Mouse (Mus musculus): Measurements from ENCODE around the gene Hddc3. TPM values are rescaled to one million over a fixed set of nuclear protein-coding genes. Genes with fewer than 3 reads are reported as not detected.
"Not testable (repeated sequence)": the region's sequence is repeated elsewhere in the genome, so short reads cannot be mapped to it uniquely, and the experiment has no call there.

Gene Hddc3
- polyA plus RNA-seq, 1 experiment = 24.9 TPM

- no peak overlapping the region for H3K4me3 ChIP-seq (ENCODE audit: control insufficient read depth, insufficient read depth, low read length)
- no peaks in the 10 kb centered on the region for H3K4me1 ChIP-seq (replicated peaks; ENCODE audit: control insufficient read depth, insufficient read depth, low read length)
- no peak overlapping the region for H3K27ac ChIP-seq (ENCODE audit: control insufficient read depth, insufficient read depth, low read length)
- H3K27me3 ChIP-seq (ENCODE audit: control insufficient read depth, insufficient read depth, low read length) = no peaks in the 10 kb centered on the region
- H3K36me3 ChIP-seq (ENCODE audit: control insufficient read depth, insufficient read depth, low read length) = peaks cover 31% of the 10 kb centered on the region
- DNase-seq = no peak
- 90% methylated on average over 4 of the region's 4 CpGs for WGBS
- TF ChIP-seq POLR2A (IDR thresholded peaks at IDR 0.05; ENCODE audit: control insufficient read depth, extremely low read depth, insufficient read depth, low read length, poor library complexity) (no peak), CTCF (IDR thresholded peaks at IDR 0.05; ENCODE audit: borderline replicate concordance, control insufficient read depth, extremely low read depth, insufficient read depth, low read length, poor library complexity) (no peak)
These were observed 51.7 kb downstream of the Hddc3 start for GRCm38 (mm10) chr7:80394600-80394999.

- H3K27ac ChIP-seq (ENCODE audit: control insufficient read depth, insufficient read depth, low read length); H3K4me3 ChIP-seq (ENCODE audit: control insufficient read depth, insufficient read depth, low read length); H3K27me3 ChIP-seq (ENCODE audit: control insufficient read depth, insufficient read depth, low read length); DNase-seq: not testable (repeated sequence)
- Histone ChIP-seq H3K4me1 (replicated peaks; ENCODE audit: control insufficient read depth, insufficient read depth, low read length) (peaks cover 15% of the 10 kb centered on the region), H3K36me3 (ENCODE audit: control insufficient read depth, insufficient read depth, low read length) (peaks cover 22% of the 10 kb centered on the region)
- WGBS = 90% methylated on average over 4 of the region's 4 CpGs
These were observed 53.5 kb downstream of the Hddc3 start for GRCm38 (mm10) chr7:80396427-80396826.

- 96% methylated on average over 9 of the region's 9 CpGs for WGBS
- TF ChIP-seq POLR2A (IDR thresholded peaks at IDR 0.05; ENCODE audit: control insufficient read depth, extremely low read depth, insufficient read depth, low read length, poor library complexity) = no peak
- no peak for TF ChIP-seq CTCF (IDR thresholded peaks at IDR 0.05; ENCODE audit: borderline replicate concordance, control insufficient read depth, extremely low read depth, insufficient read depth, low read length, poor library complexity)
- peaks cover 19% of the 10 kb centered on the region for H3K4me1 ChIP-seq (replicated peaks; ENCODE audit: control insufficient read depth, insufficient read depth, low read length)
- peaks cover 12% of the 10 kb centered on the region for H3K36me3 ChIP-seq (ENCODE audit: control insufficient read depth, insufficient read depth, low read length)
- H3K27me3 ChIP-seq (ENCODE audit: control insufficient read depth, insufficient read depth, low read length) = no peaks in the 10 kb centered on the region
- no peak for DNase-seq
- no peak overlapping the region for H3K4me3 ChIP-seq (ENCODE audit: control insufficient read depth, insufficient read depth, low read length)
- no peak overlapping the region for H3K27ac ChIP-seq (ENCODE audit: control insufficient read depth, insufficient read depth, low read length)
These were observed 55.1 kb downstream of the Hddc3 start for GRCm38 (mm10) chr7:80397986-80398385.

GRCm38 (mm10) chr7:80398654-80399444 is 55.9 kb downstream of the Hddc3 start:
- no peak overlapping the region for H3K4me3 ChIP-seq (ENCODE audit: control insufficient read depth, insufficient read depth, low read length)
- 90% methylated on average over 9 of the region's 9 CpGs for WGBS
- no peaks in the 10 kb centered on the region for H3K27me3 ChIP-seq (ENCODE audit: control insufficient read depth, insufficient read depth, low read length)
- no peak overlapping the region for H3K27ac ChIP-seq (ENCODE audit: control insufficient read depth, insufficient read depth, low read length)
- no peak for TF ChIP-seq POLR2A (IDR thresholded peaks at IDR 0.05; ENCODE audit: control insufficient read depth, extremely low read depth, insufficient read depth, low read length, poor library complexity)
- TF ChIP-seq CTCF (IDR thresholded peaks at IDR 0.05; ENCODE audit: borderline replicate concordance, control insufficient read depth, extremely low read depth, insufficient read depth, low read length, poor library complexity) = no peak
- H3K36me3 ChIP-seq (ENCODE audit: control insufficient read depth, insufficient read depth, low read length) = peaks cover 7% of the 10 kb centered on the region
- peaks cover 22% of the 10 kb centered on the region for H3K4me1 ChIP-seq (replicated peaks; ENCODE audit: control insufficient read depth, insufficient read depth, low read length)
- no peak for DNase-seq

- no peak for TF ChIP-seq CTCF (IDR thresholded peaks at IDR 0.05; ENCODE audit: borderline replicate concordance, control insufficient read depth, extremely low read depth, insufficient read depth, low read length, poor library complexity)
- TF ChIP-seq POLR2A (IDR thresholded peaks at IDR 0.05; ENCODE audit: control insufficient read depth, extremely low read depth, insufficient read depth, low read length, poor library complexity) = no peak
- WGBS = 90% methylated on average over 5 of the region's 5 CpGs
These were observed 57.2 kb downstream of the Hddc3 start for GRCm38 (mm10) chr7:80400099-80400498.

More at GRCm38 (mm10) chr7:80400099-80400498, 57.2 kb downstream of the Hddc3 start:
- H3K4me3 ChIP-seq (ENCODE audit: control insufficient read depth, insufficient read depth, low read length) = no peak overlapping the region
- peaks cover 7% of the 10 kb centered on the region for H3K36me3 ChIP-seq (ENCODE audit: control insufficient read depth, insufficient read depth, low read length)
- DNase-seq = no peak
- H3K27ac ChIP-seq (ENCODE audit: control insufficient read depth, insufficient read depth, low read length) = no peak overlapping the region
- peaks cover 28% of the 10 kb centered on the region for H3K4me1 ChIP-seq (replicated peaks; ENCODE audit: control insufficient read depth, insufficient read depth, low read length)
- H3K27me3 ChIP-seq (ENCODE audit: control insufficient read depth, insufficient read depth, low read length) = no peaks in the 10 kb centered on the region

Other genes with a start within 250 kb of the Hddc3 start
- 168 and 225 TPM in 2 replicates for gene Idh2, start 227.7 kb upstream of the Hddc3 start, polyA plus RNA-seq (2012; rRNA removed)
- 37.4 and 44.1 TPM in 2 replicates for gene Sema4b, start 156.3 kb upstream of the Hddc3 start, polyA plus RNA-seq (2012; rRNA removed)
- 152 and 192 TPM in 2 replicates for gene Cib1, start 110.3 kb upstream of the Hddc3 start, polyA plus RNA-seq (2012; rRNA removed)
- gene Gdpgp1, start 110.2 kb upstream of the Hddc3 start, polyA plus RNA-seq (2012; rRNA removed) = 5.3 and 5.4 TPM in 2 replicates
- gene Ttll13, start 96.7 kb upstream of the Hddc3 start, polyA plus RNA-seq (2012; rRNA removed) = 0.54 and 0.62 TPM in 2 replicates
- gene Ngrn, start 81.9 kb upstream of the Hddc3 start, polyA plus RNA-seq (2012; rRNA removed) = 43.2 and 53.8 TPM in 2 replicates
- gene Vps33b, start 73.5 kb upstream of the Hddc3 start, polyA plus RNA-seq (2012; rRNA removed) = 21.9 and 23.3 TPM in 2 replicates
- 80.6 and 84.4 TPM in 2 replicates for gene Prc1, start 48.7 kb upstream of the Hddc3 start, polyA plus RNA-seq (2012; rRNA removed)
- 17.6 and 20.4 TPM in 2 replicates for gene Rccd1, start 18.6 kb upstream of the Hddc3 start, polyA plus RNA-seq (2012; rRNA removed)
- gene Unc45a, start 2.1 kb upstream of the Hddc3 start, polyA plus RNA-seq (2012; rRNA removed) = 97.7 and 105 TPM in 2 replicates
- 188 and 213 TPM in 2 replicates for gene Man2a2, start 28.3 kb downstream of the Hddc3 start, polyA plus RNA-seq (2012; rRNA removed)
- 21.6 and 27.3 TPM in 2 replicates for gene Fes, start 44.8 kb downstream of the Hddc3 start, polyA plus RNA-seq (2012; rRNA removed)
- 56.4 and 62.9 TPM in 2 replicates for gene Furin, start 62.3 kb downstream of the Hddc3 start, polyA plus RNA-seq (2012; rRNA removed)
- gene Blm, start 192.0 kb downstream of the Hddc3 start, polyA plus RNA-seq (2012; rRNA removed) = 6.3 and 6.4 TPM in 2 replicates

All from thymus, adult 2 months (tissue).